Mouse (Mus musculus): ENCODE data around the gene Zdhhc17.

The Zdhhc17 gene

DNA sequence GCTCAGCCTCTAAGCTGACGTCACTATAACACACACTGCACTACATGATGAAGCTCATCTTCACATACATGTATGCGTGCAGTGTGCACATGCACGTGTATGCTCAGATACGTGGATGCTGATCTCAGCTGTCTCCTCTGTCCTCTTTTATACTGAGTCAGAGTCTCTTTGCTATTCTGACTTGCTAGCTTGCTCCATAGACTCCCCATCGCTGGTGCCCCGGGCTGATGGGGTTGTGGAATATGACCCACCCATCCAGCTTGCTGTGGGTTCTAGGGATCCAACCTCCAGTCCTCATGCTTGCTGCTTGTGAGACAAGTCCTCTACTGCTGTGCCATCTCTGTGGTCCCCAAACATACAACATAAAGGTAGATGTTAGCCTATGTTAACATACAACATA is 51.1 kb downstream of the Zdhhc17 start:
- no peak for DNase-seq (ENCODE audit: low read depth, low spot score)

DNA sequence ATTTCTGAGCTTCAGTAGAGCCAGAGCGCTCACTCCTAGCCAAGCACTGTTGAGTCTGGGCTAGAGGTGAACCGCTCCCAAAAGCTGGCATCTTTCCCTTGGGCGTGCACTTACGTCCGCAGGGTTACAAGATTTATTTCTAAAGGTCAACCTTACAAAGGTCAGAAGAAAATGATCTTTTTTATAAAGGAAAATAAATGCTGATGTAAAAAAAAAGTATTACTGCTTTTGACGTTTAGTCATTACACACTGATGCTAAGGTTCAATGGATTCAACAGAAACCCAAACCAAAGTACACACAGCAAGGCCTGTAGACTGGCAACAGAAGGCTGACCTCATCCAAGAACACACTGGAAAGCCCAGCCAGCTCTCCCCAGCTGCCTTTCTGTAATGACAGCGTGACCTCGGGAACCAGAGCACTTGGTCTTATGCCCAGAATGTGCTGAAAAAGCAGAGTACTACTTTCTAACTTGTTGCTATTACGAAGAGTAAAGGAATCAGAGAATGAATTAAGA is 56.9 kb downstream of the Zdhhc17 start:
- DNase-seq (ENCODE audit: low read depth, low spot score), result no peak

DNA sequence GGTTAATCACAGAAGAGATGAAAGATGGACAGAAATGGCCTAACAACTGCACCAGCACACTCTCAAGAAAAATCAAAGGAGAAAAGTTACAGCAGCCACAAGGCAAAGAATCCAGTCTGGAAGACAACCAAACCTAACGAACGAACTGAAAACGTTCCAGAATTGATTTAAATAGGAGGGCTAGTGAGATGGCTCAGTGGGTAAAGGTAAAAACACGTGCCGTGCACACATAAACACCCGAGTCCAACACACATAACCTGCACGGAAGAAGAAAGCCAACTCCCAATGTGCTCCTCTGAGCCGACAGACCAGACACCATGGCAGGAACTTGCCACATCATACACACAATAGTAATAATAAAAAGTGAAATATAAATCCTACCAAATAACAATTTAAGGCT is 57.7 kb downstream of the Zdhhc17 start:
- DNase-seq (ENCODE audit: low read depth, low spot score), result no peak

DNA sequence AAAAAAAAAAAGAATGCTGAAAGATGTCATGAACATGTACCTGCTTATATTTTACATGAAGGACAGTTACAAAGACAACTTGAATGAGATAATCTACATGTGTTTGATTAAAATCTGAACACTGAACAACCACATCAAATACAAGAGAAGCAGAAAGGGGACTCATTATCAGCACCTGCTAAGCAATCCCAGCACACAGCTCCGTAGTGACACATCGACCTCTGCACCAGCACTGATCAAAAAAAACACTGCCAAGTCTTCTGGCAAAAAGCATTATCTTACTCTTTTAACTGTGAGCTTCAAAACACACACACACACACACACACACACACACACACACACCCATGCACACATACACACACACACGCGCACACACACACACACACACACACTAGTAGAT is 58.2 kb downstream of the Zdhhc17 start:
- no peak for DNase-seq (ENCODE audit: low read depth, low spot score)

DNA sequence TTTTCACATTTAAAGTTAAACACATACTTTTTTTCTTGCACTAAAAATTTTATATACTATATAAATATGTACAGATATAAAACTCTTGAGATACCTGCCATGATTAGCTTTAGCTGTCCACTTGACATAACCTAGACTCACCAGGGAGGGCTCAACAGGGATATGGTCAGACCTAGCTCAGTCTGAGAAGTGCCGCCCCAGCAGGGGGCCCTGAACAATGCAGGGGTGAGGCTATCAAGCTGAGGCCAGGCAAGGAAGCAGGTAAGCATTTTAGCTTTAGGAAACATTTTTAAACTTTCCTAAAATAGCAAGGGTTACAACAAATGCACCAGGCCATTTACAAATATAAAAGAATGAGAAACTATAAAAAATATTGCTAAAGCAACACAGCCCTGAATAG is 58.8 kb downstream of the Zdhhc17 start:
- no peak for DNase-seq (ENCODE audit: low read depth, low spot score)

DNA sequence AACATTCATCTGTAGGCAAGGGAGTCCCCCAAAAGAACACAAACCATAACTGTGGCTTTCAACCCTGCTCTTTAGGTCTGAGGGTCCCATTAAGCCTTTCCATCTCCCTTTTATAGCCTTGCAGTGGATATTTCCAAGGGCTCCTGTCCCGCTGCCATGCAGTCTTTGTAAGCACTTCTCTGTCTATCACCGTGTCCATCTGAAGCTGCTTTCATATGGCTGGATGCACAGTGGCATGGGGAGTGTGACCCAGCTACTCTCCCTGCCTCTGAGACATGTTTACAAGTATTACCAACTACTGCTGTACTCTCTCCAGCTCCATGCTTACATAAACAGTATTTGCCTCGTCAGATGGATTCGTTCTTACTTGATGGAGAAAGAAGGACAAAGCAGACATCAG is 62.4 kb downstream of the Zdhhc17 start:
- no peak for DNase-seq (ENCODE audit: low read depth, low spot score)

DNA sequence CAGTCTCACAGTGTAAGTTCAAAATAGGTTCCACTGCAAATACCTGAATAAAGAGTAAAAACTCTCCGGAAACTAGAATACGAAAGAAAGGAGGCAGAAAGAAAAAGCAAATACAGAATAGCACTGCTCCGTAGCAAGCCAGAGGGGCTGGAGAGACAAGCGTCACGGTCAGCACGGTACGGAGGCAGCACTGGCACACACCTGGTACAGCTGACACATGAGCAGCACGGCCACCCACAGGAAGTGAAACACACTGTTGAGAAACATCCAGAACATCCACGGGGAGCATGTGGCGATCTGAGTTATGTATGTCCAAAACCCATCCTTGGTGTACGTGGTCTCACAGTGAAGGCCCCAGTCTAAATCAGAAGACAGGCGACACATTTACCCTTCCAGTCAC is 64.0 kb downstream of the Zdhhc17 start:
- DNase-seq (ENCODE audit: low read depth, low spot score), result no peak

DNA sequence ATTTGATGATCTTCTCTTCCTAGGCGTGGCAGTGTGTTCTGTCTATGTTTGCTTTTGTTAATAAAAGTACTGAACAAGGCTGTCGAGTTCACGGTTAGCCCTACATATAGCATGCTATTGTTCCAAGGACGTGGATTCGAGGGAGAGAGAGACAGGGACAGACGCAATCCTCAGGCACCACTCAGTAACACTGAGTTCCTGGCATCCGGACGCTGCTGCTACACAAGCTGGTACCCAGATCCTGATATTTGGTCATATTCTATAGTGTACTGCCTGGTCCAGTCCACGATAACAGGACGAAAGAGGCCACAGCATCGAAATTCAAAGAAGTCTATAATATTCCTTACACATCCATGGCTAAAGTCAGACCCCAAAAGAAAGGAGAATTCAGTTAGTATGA is 65.8 kb downstream of the Zdhhc17 start:
- DNase-seq (ENCODE audit: low read depth, low spot score), result no peak

DNA sequence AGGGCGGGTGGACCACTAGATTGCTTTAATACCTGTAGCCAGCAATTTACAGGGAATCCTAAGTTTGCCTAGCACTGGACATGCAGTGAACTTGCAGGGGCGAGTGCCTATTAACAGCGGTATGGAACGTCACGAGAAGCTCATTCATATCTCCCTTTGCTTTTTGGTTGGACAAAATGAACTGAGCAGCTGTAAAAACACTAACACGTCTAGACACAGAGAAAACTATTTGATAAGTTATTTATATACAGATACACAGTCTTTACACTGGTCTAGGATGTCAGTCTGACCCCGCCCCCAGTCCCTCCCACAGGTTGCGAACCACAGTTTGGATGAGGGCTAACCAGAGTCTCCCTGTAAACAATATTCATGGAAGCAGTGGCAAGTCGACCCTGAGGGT is 67.1 kb downstream of the Zdhhc17 start:
- DNase-seq (ENCODE audit: low read depth, low spot score), result no peak

DNA sequence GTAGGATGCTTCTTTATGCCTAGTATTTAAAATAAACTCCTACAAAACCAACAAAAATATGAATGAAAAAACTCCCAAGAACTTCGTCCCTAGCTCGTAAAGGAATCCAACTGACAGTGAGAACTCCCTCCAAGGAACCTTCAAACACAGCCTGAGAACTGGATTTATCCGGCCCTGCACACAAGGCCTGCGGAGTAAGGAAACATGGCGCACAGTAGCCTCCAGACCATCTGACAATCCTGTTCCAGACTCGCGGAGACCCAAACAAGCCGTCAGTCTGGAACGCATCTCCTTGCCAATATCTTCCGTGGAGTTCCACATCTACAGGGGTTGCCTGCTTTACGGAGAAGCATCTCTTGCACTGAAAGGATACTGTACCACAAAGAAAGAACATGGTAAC is 68.0 kb downstream of the Zdhhc17 start:
- no peak for DNase-seq (ENCODE audit: low read depth, low spot score)

DNA sequence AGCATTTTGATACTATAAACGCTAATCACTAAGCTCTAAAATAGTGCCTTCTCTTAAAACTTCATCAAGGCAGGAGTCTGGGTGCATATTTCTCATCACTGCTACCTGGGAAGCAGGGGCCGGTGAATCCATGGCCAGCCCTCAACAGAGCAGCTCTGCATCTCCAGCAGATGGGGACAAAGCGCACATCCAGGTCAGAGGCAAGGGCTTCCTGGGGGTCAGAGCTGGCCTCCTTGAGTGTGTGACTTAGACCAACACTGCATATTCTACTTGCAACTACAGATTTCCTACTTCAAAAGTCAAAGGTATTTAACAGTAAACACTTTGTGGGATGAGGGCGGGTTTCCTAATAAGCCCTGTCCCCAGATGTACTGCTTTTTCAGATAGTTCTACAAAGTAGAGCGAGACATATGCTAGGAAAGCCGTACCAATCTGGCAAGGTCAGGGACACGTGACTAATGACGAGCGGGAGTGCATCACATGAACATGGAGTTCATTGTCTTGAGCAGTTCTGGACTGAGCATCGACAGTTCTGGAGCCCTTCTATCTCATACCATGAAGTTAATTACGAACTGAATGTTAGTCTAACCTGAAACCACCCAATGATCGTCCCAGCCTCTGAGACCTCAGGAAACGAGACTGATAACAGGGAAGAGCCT is 69.1 kb downstream of the Zdhhc17 start:
- DNase-seq (ENCODE audit: low read depth, low spot score), result no peak

DNA sequence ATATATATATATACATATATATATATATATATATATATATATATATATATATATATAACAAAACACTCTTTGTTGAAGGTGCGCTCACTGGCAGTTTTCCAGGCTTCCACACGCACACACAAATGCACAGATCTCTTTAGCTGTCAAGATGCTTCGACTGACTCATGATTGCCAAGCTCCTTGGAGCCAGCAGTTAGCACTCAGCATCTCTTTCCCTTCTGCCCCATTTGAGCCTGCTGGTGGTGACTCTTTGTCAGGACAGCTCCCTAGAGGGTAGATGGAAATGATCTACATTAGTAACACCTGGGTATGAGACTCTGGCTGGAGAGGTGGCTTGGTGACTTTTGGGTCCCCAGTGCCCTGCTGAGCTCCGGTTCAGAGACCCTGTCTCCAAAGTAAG is 70.2 kb downstream of the Zdhhc17 start:
- no peak for DNase-seq (ENCODE audit: low read depth, low spot score)

DNA sequence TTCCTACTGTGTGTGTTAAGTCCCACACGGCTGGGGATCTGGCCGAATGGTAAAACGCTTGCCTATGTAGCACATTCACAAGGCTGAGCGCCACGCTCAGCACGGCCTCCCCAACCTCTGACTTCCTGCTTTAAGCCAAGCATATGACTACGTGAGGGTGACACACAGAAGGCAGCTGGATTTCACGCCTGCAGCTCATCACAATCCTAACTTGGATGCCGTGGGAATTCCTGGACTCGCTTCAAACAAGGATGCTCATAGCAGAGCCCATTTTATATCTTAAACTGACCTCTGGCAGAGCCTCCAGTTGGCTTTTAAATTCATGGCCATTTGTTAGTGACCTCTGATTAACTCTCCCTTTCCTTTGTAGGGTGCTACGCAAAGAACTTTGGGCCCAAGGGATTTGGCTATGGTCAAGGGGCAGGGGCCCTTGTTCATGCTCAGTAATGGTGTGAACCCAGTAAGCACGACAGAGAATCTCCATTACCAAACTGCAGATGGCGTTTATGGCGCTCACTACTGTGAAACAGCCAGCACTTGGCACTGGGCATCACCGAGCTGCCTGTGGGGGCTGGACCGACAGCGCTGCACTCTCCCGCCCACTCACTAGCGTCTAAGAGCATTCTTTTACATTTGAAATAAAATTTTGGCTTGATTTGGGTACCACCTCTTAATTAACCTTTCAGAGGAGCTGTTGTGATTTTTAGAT is 70.9 kb downstream of the Zdhhc17 start:
- no peak for DNase-seq (ENCODE audit: low read depth, low spot score)

DNA sequence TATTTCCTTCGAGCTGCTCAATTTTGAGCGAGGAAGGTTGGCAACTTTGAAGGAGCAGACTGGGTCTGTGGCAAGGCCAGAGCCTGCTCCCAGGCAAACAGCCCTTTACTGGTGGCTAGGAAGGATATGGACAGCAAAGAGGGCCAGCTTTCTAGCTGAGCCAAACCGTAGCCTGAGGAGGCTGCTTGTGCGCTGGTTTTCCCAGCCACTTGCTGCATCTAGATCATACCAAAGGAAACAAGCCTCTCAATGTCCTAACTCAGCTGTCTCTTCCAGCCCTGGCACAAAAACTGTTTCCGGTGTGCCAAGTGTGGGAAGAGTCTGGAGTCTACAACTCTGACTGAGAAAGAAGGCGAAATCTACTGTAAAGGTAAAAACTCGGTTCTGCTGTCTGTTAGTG is 71.6 kb downstream of the Zdhhc17 start:
- DNase-seq (ENCODE audit: low read depth, low spot score), result no peak

DNA sequence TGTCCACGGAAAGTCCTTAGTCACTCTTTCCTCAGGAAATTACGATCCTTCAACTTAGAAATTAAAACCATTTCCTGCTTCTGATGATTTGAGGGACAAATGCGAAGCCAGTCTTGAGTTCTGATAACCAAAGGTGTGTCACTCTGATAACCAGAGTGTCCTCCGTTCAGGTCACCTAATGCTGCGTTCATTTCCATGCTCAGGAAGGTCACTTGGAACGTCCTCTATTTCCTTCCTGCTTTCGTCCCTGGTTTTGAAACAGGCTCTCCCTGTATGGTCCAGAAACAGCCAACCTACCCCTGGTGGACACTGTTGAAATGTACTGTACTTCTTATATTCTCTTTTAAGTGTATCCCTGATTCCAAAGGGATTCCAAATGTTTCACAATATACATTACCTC is 74.3 kb downstream of the Zdhhc17 start:
- no peak for DNase-seq (ENCODE audit: low read depth, low spot score)

DNA sequence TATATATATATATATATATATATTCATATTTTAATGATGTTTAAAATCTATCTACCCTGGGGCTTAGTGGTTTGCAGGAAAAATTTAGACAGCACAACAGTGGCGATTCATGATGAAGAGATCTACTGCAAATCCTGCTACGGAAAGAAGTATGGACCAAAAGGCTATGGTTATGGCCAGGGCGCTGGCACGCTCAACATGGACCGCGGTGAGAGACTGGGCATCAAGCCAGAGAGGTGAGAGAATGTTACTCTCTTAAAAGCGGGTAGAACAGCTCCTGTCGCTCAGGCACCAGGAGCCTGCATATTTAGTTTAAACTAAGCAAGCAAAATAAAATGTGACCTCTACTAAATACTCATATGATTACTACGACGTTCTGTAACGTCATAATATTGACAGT is 74.9 kb downstream of the Zdhhc17 start:
- DNase-seq (ENCODE audit: low read depth, low spot score), result no peak

DNA sequence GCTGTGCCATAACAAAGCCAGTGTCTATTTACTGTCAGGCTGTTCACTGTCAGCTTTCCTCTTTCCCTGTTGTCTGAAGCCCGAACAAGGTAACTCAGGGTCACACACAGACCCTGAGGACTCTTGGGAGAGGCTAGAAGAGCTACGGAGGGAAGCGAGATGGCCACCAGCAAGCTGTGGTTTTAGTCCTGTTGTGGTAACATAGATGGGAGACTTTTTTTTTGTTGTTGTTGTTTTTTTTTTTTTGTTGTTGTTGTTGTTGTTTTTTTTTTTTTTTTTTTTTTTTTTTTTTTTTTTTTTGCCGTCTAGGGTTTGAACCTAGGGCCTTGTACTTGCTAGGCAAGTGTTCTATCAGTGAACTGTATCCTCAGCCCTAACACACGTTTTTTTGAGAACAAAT is 76.4 kb downstream of the Zdhhc17 start:
- no peak for DNase-seq (ENCODE audit: low read depth, low spot score)

DNA sequence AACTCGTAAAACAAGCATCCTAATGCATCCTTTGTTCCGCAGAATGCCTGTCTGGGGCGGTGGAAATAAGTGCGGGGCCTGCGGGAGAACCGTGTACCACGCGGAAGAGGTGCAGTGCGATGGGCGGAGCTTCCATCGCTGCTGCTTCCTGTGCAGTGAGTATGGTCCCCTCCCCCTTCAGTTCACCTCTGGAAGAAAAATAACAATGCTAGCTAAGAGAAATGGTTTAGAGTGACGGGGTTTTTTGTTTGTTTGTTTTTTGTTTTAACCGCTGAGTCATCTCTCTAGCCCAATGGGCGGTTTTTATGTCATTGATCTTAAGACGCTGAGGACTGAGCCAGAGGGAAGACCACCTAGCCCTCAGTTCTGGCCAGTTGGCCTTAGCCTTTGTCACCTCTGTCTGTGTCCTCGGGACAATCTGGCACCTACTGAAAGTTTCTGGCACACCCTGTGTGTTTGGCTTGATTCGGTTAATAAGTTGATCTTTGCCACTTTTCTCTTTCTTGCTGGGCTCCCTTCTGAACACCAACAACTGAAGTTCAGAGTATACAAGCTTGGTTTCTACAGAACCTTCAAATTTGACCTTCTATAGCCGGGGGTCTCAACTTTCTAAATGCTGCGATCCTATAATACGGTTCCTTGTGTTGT is 77.9 kb downstream of the Zdhhc17 start:
- no peak for DNase-seq (ENCODE audit: low read depth, low spot score)

DNA sequence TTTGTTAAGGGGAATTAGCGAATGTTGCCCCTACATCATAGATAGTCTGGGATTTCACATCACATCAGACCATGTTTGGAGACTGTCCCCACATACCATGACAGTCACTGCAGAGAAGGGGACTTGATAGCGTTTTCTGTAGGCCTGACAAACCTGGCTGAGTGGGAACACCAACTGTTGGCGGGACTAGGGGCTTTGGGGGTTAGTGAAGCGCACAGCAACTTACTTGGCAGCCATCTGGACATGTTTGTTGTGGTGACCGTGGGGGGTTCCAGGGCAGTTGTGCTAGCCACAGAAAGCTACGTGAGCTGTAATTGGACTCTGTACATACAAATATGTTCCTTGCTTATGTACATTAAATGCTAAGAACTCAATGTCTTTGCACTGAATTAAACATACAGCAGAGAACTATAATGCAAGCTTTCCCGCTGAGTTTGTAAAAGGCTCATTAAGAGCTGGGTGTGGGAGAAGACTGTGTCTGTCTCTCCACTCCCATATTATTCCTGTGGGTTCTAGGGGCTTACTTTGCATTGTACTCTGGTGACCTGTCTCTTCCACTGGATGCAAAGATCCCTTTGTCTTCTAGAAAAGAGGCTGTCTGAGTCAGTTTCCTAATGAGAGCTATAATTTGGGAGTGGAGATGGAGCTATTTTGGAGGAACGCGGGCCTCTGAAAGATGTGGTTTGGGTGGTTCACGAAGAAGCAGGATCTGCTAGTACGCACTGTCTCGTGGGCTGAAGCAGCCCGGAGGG is 78.6 kb downstream of the Zdhhc17 start:
- no peak for DNase-seq (ENCODE audit: low read depth, low spot score)

DNA sequence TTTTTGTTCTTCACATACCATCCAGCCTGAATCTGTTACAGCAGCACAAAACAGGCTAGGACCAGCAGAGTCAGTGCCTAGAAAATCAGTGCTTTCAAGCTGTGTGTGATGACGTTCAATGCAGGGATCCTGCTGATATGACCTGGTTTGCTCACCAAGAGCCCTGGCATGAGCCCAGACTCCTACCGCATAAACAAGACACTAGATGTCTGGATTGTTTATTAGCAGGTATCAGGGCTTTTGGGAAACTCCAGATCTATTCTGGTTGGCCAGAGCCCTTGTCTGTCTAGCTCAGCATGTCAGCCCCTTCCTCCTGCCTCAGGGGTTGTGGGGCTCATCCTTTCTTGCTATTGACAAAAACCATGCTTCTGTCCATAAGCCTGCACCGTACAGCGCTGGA is 80.2 kb downstream of the Zdhhc17 start:
- no peak for DNase-seq (ENCODE audit: low read depth, low spot score)

DNA sequence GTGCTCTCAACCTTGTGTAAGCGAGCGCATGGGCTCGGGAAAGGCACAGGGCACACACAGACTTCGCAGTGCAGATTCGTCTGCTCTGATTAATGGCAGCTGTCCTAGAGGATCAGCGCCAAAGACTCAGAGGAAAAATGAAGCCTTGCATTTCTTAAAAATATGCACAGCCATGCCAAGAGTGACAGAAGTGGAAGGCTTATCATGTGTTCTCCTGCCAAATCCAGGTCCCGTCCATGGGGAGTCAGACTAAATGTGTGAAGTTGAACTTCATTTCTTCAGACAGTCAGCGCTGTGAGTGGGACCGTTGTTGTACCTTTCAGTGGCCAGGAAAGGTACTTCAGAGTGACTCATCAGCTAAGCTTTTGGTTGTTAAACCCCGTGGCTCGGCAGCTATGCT is 82.4 kb downstream of the Zdhhc17 start:
- DNase-seq (ENCODE audit: low read depth, low spot score), result no peak

DNA sequence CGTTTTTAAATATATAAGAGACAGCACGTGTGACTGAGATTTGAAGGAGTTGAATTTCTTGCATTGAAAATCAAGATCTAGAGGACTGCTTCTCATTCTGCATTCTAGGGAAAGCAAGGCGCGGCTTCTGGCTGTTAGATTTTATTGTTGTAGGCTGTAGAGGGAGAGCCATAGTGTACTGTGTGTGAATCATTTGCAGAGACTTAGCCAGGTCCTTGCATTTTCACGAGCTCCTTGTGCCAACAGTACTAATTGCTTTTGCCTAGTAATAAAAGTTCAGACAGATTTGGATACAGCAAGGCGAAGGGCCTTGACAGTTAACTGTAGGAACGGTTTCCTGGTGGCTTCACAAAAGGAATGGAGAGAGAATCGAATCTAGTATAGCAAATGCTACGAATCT is 87.3 kb downstream of the Zdhhc17 start:
- DNase-seq (ENCODE audit: low read depth, low spot score), result no peak

Data from forelimb bud, embryonic 11.5 days (tissue).